Mouse (Mus musculus): Measurements from ENCODE around the gene Gfy.

- TF ChIP-seq ZNF384 (IDR thresholded peaks at IDR 0.05; ENCODE audit: low read depth, low read length) (no peak), HCFC1 (IDR thresholded peaks at IDR 0.05; ENCODE audit: borderline replicate concordance, insufficient read depth, low read length) (no peak), CHD2 (IDR thresholded peaks at IDR 0.05; ENCODE audit: low read depth, low read length) (no peak), MAFK (IDR thresholded peaks at IDR 0.05; ENCODE audit: insufficient read depth, low read depth, low read length) (no peak), ZC3H11A (IDR thresholded peaks at IDR 0.05; ENCODE audit: borderline replicate concordance, low read depth, low read length) (no peak)
Measured at GRCm38 (mm10) chr7:45191803-45192363, 12.5 kb upstream of the Gfy start.

Data from ES-E14 (cell line).